Mouse (Mus musculus) heart, embryonic 14.5 days (tissue): ENCODE measurements around the gene Gm13696. TPM values are rescaled to one million over a fixed set of nuclear protein-coding genes. Genes with fewer than 3 reads are reported as not detected.
"Not testable (repeated sequence)": the region's sequence is repeated elsewhere in the genome, so short reads cannot be mapped to it uniquely, and the experiment has no call there.

Source experiments
- ATAC-seq: fragments of 200-750 bp; cut with Nextera tagmentation; 2 replicates; pipeline ENCODE4 v1.8.0; 2017; ENCODE audit warnings: low read depth, moderate TSS enrichment; ENCODE audit not compliant: insufficient number of reproducible peaks, insufficient read depth, low FRiP score
- H3K27ac ChIP-seq, 2 experiments: fragments of 200-500 bp in 1 of 2; fragments of 300-500 bp in 1 of 2; sonication (generic) in 1 of 2; replicated peaks in 1 of 2; 2 replicates each; pipeline ENCODE4 v1.5.1; 2012 to 2014; ENCODE audit warnings: low read depth in 2 of 2, low read length in 2 of 2, control low read depth in 1 of 2, mild to moderate bottlenecking in 1 of 2, mixed read lengths in 1 of 2; ENCODE audit not compliant: control insufficient read depth in 1 of 2, insufficient read depth in 1 of 2
- H3K27me3 ChIP-seq: fragments of 300-500 bp; sonication (generic); 2 replicates; pipeline ENCODE4 v1.6.1; 2014; ENCODE audit warnings: mild to moderate bottlenecking, low read length, control low read depth; ENCODE audit not compliant: control insufficient read depth, insufficient read depth
- H3K36me3 ChIP-seq: fragments of 300-500 bp; sonication (generic); 2 replicates; pipeline ENCODE4 v1.6.1; 2014; ENCODE audit warnings: mild to moderate bottlenecking, control low read depth, low read length, mixed read lengths; ENCODE audit not compliant: control insufficient read depth, insufficient read depth
- H3K4me1 ChIP-seq, 2 experiments: fragments of 200-500 bp in 1 of 2; fragments of 300-500 bp in 1 of 2; sonication (generic) in 1 of 2; 2 replicates each; pipeline ENCODE4 v1.6.1; 2012 to 2014; ENCODE audit warnings: low read length in 2 of 2, control low read depth in 1 of 2, mixed read lengths in 1 of 2; ENCODE audit not compliant: control insufficient read depth in 2 of 2, insufficient read depth in 2 of 2
- H3K4me2 ChIP-seq: fragments of 300-500 bp; sonication (generic); 2 replicates; pipeline ENCODE4 v1.6.1; 2014; ENCODE audit warnings: mild to moderate bottlenecking, low read length
- H3K4me3 ChIP-seq, 2 experiments: fragments of 200-500 bp in 1 of 2; fragments of 300-500 bp in 1 of 2; sonication (generic) in 1 of 2; 2 replicates each; pipeline ENCODE4 v1.5.1; 2012 to 2014; ENCODE audit warnings: low read length in 2 of 2, mild to moderate bottlenecking in 2 of 2, control low read depth in 1 of 2, low read depth in 1 of 2, moderate library complexity in 1 of 2; ENCODE audit not compliant: control insufficient read depth in 1 of 2, insufficient read depth in 1 of 2
- H3K9ac ChIP-seq: fragments of 300-500 bp; sonication (generic); 2 replicates; pipeline ENCODE4 v1.6.1; 2014; ENCODE audit warnings: mild to moderate bottlenecking, low read length
- H3K9me3 ChIP-seq: fragments of 300-500 bp; sonication (generic); 2 replicates; pipeline ENCODE4 v1.6.1; 2016; ENCODE audit warnings: low read length, control low read depth; ENCODE audit not compliant: control insufficient read depth
- WGBS: fragments of 180-500 bp; shearing (Covaris S2); extraction: QIAGEN DNeasy Blood & Tissue Kit; methylation state at CpG from one replicate; pipeline ENCODE4 v1.1.7; 2014; 5-methylcytosine and 5-hydroxymethylcytosine counted together
- polyA plus RNA-seq: library from polyadenylated mRNA; unstranded; fragments of >200 nt; fragmentation: Nextera tagmentation; extraction: Ambion mirVana; gene quantifications from 2 replicates; pipeline ENCODE4 v1.2.1, GENCODE M21; 2014

The Gm13696 gene
- not detected in 2 replicates for polyA plus RNA-seq

- not testable (repeated sequence) for H3K4me2 ChIP-seq, H3K4me1 ChIP-seq, H3K27me3 ChIP-seq, H3K4me3 ChIP-seq, H3K36me3 ChIP-seq, ATAC-seq, H3K9me3 ChIP-seq, H3K27ac ChIP-seq, H3K9ac ChIP-seq
- WGBS: no CpG with 5 or more reads among the region's 6 CpGs
These were observed at the start of gene Gm13696 for GRCm38 (mm10) chr2:83972823-83973222. TSS of gene Gm13696 (plus strand) at chr2:83973123.

- no peak overlapping the region for H3K4me3 ChIP-seq
- no peak overlapping the region for H3K9ac ChIP-seq
- no peaks in the 10 kb centered on the region for H3K36me3 ChIP-seq
- no peak overlapping the region for H3K27ac ChIP-seq
- ATAC-seq: no peak
- 70% methylated on average over 2 of the region's 2 CpGs for WGBS
- no peaks in the 10 kb centered on the region for H3K27me3 ChIP-seq
- no peaks in the 10 kb centered on the region for H3K9me3 ChIP-seq
- no peaks in the 10 kb centered on the region for H3K4me1 ChIP-seq
- H3K4me2 ChIP-seq: no peak overlapping the region
These were observed 43.3 kb upstream of the Gm13696 start for GRCm38 (mm10) chr2:83929478-83930088.

- 0 out of 2 replicates have a peak, but pooled peaks have one; percentile 50 for ATAC-seq
These were observed 32.0 kb upstream of the Gm13696 start, which contains the start of gene Zswim2 for GRCm38 (mm10) chr2:83940931-83941361. TSS of gene Zswim2 (minus strand) at chr2:83941228.

GRCm38 (mm10) chr2:83941378-83941777 is 31.5 kb upstream of the Gm13696 start:
- no peaks in the 10 kb centered on the region for H3K9me3 ChIP-seq
- 42% methylated on average over 3 of the region's 3 CpGs for WGBS
- no peak for ATAC-seq
- peak overlapping the region; percentile 59 for H3K4me2 ChIP-seq
- H3K36me3 ChIP-seq: no peaks in the 10 kb centered on the region
- no peak overlapping the region for H3K9ac ChIP-seq
- no peaks in the 10 kb centered on the region for H3K27me3 ChIP-seq
- H3K27ac ChIP-seq: no peak overlapping the region
- peaks cover 3% of the 10 kb centered on the region in 2 experiments; a peak in 1 of 4 replicates for H3K4me1 ChIP-seq
- H3K4me3 ChIP-seq: 0 out of 4 replicates have a peak overlapping the region, but pooled peaks of 1 of the 2 experiments have one; percentile 18

More at GRCm38 (mm10) chr2:83940931-83941361, 32.0 kb upstream of the Gm13696 start, which contains the start of gene Zswim2:
- H3K4me1 ChIP-seq: peaks cover 3% of the 10 kb centered on the region in 2 experiments; a peak in 1 of 4 replicates
- no peak within 1 kb of the TSS for H3K9ac ChIP-seq
- no peaks in the 10 kb centered on the region for H3K9me3 ChIP-seq
- H3K27me3 ChIP-seq: no peaks in the 10 kb centered on the region
- no peak within 1 kb of the TSS for H3K27ac ChIP-seq
- no peaks in the 10 kb centered on the region for H3K36me3 ChIP-seq
- H3K4me3 ChIP-seq: peak within 1 kb of the TSS; percentile 17 to 18; a peak in 1 of 4 replicates
- H3K4me2 ChIP-seq: peak within 1 kb of the TSS; percentile 59
- under 1% methylated on average over 20 of the region's 20 CpGs for WGBS

- Histone ChIP-seq H3K4me2 (no peak overlapping the region), H3K9me3 (no peaks in the 10 kb centered on the region), H3K27ac (no peak overlapping the region), H3K9ac (no peak overlapping the region), H3K4me1 (peaks cover 3% of the 10 kb centered on the region in 2 experiments; a peak in 1 of 4 replicates), H3K27me3 (no peaks in the 10 kb centered on the region), H3K4me3 (no peak overlapping the region), H3K36me3 (no peaks in the 10 kb centered on the region)
- 40% methylated on average over 4 of the region's 4 CpGs for WGBS
- no peak for ATAC-seq
These were observed 31.1 kb upstream of the Gm13696 start for GRCm38 (mm10) chr2:83941792-83942191.

GRCm38 (mm10) chr2:83955393-83955792 is 17.5 kb upstream of the Gm13696 start, which contains the start of gene Gm13698:
TSS of gene Gm13698 (plus strand) at chr2:83955693.
- not testable (repeated sequence) for ATAC-seq, H3K27me3 ChIP-seq, H3K4me3 ChIP-seq, H3K9me3 ChIP-seq, H3K36me3 ChIP-seq, H3K27ac ChIP-seq, H3K9ac ChIP-seq, H3K4me1 ChIP-seq, H3K4me2 ChIP-seq
- WGBS: no CpG with 5 or more reads among the region's 6 CpGs

GRCm38 (mm10) chr2:83961203-83961602 is 11.7 kb upstream of the Gm13696 start, which contains the start of gene Gm13693:
TSS of gene Gm13693 (plus strand) at chr2:83961503.
- H3K9ac ChIP-seq, ATAC-seq, H3K9me3 ChIP-seq, H3K4me1 ChIP-seq, H3K27ac ChIP-seq, H3K4me3 ChIP-seq, H3K4me2 ChIP-seq, H3K36me3 ChIP-seq, H3K27me3 ChIP-seq: not testable (repeated sequence)
- WGBS: no CpG with 5 or more reads among the region's 6 CpGs
